Mouse (Mus musculus): Measurements from ENCODE around the gene Msh5. TPM values are rescaled to one million over a fixed set of nuclear protein-coding genes. Genes with fewer than 3 reads are reported as not detected.

Msh5 gene
- total RNA-seq, 1 experiment from 2014 or later, result 0.76 TPM

- no peak for ATAC-seq (replicated peaks; ENCODE audit: insufficient number of reproducible peaks, low FRiP score, low TSS enrichment, poor library complexity, severe bottlenecking)
Observed at GRCm38 (mm10) chr17:35074097-35074496, 27.6 kb upstream of the Msh5 start.

GRCm38 (mm10) chr17:35071454-35071853 is 24.9 kb upstream of the Msh5 start:
- no peak for ATAC-seq (replicated peaks; ENCODE audit: insufficient number of reproducible peaks, low FRiP score, low TSS enrichment, poor library complexity, severe bottlenecking)

GRCm38 (mm10) chr17:35070556-35071229 is 24.1 kb upstream of the Msh5 start:
- ATAC-seq (replicated peaks; ENCODE audit: insufficient number of reproducible peaks, low FRiP score, low TSS enrichment, poor library complexity, severe bottlenecking), result no peak

- ATAC-seq (replicated peaks; ENCODE audit: insufficient number of reproducible peaks, low FRiP score, low TSS enrichment, poor library complexity, severe bottlenecking), result no peak
Observed at GRCm38 (mm10) chr17:35068213-35068914, 21.8 kb upstream of the Msh5 start.

- ATAC-seq (replicated peaks; ENCODE audit: insufficient number of reproducible peaks, low FRiP score, low TSS enrichment, poor library complexity, severe bottlenecking), result no peak
Observed at GRCm38 (mm10) chr17:35066084-35066483, 19.5 kb upstream of the Msh5 start, which contains the start of gene Mpig6b. Gene Mpig6b, minus strand, starts transcription at chr17:35066184.

- peak; percentile 59 for ATAC-seq (replicated peaks; ENCODE audit: insufficient number of reproducible peaks, low FRiP score, low TSS enrichment, poor library complexity, severe bottlenecking)
Observed at GRCm38 (mm10) chr17:35064951-35065947, 18.7 kb upstream of the Msh5 start, which contains the start of gene Ly6g6c. Gene Ly6g6c, plus strand, starts transcription at chr17:35065388.

GRCm38 (mm10) chr17:35064378-35064877 is 17.9 kb upstream of the Msh5 start:
- no peak for ATAC-seq (replicated peaks; ENCODE audit: insufficient number of reproducible peaks, low FRiP score, low TSS enrichment, poor library complexity, severe bottlenecking)

- ATAC-seq (replicated peaks; ENCODE audit: insufficient number of reproducible peaks, low FRiP score, low TSS enrichment, poor library complexity, severe bottlenecking), result no peak
Observed at GRCm38 (mm10) chr17:35063466-35063865, 16.9 kb upstream of the Msh5 start.

- ATAC-seq (replicated peaks; ENCODE audit: insufficient number of reproducible peaks, low FRiP score, low TSS enrichment, poor library complexity, severe bottlenecking), result no peak
Observed at GRCm38 (mm10) chr17:35061299-35061698, 14.8 kb upstream of the Msh5 start.

- no peak for ATAC-seq (replicated peaks; ENCODE audit: insufficient number of reproducible peaks, low FRiP score, low TSS enrichment, poor library complexity, severe bottlenecking)
Observed at GRCm38 (mm10) chr17:35060737-35061297, 14.3 kb upstream of the Msh5 start.

- no peak for ATAC-seq (replicated peaks; ENCODE audit: insufficient number of reproducible peaks, low FRiP score, low TSS enrichment, poor library complexity, severe bottlenecking)
Observed at GRCm38 (mm10) chr17:35060071-35060470, 13.5 kb upstream of the Msh5 start.

- ATAC-seq (replicated peaks; ENCODE audit: insufficient number of reproducible peaks, low FRiP score, low TSS enrichment, poor library complexity, severe bottlenecking), result peak; percentile 86
Observed at GRCm38 (mm10) chr17:35058911-35059892, 12.7 kb upstream of the Msh5 start, which contains the start of gene Ddah2. Gene Ddah2, plus strand, starts transcription at chr17:35059035.

- no peak for ATAC-seq (replicated peaks; ENCODE audit: insufficient number of reproducible peaks, low FRiP score, low TSS enrichment, poor library complexity, severe bottlenecking)
Observed at GRCm38 (mm10) chr17:35058316-35058715, 11.8 kb upstream of the Msh5 start.

- no peak for ATAC-seq (replicated peaks; ENCODE audit: insufficient number of reproducible peaks, low FRiP score, low TSS enrichment, poor library complexity, severe bottlenecking)
Observed at GRCm38 (mm10) chr17:35057090-35057489, 10.5 kb upstream of the Msh5 start.

- no peak for ATAC-seq (replicated peaks; ENCODE audit: insufficient number of reproducible peaks, low FRiP score, low TSS enrichment, poor library complexity, severe bottlenecking)
Observed at GRCm38 (mm10) chr17:35055691-35056495, 9.3 kb upstream of the Msh5 start.

- ATAC-seq (replicated peaks; ENCODE audit: insufficient number of reproducible peaks, low FRiP score, low TSS enrichment, poor library complexity, severe bottlenecking), result no peak
Observed at GRCm38 (mm10) chr17:35052271-35052798, 5.8 kb upstream of the Msh5 start.
